Mouse (Mus musculus) hindbrain, embryonic 14.5 days (tissue): ENCODE results near the gene Ifitm5. TPM values are rescaled to one million over a fixed set of nuclear protein-coding genes. Genes with fewer than 3 reads are reported as not detected.

Source experiments
- ATAC-seq: fragments of 200-750 bp; cut with Nextera tagmentation; 2 replicates; pipeline ENCODE4 v1.8.0; 2017; ENCODE audit warnings: moderate number of reproducible peaks, mild to moderate bottlenecking, moderate TSS enrichment, moderate library complexity; ENCODE audit not compliant: low FRiP score
- DNase-seq: peaks from one replicate; pipeline ENCODE4 v3.0.0-alpha.2; 2015; ENCODE audit warnings: low spot score
- H3K27ac ChIP-seq: fragments of 300-500 bp; sonication (generic); 2 replicates; pipeline ENCODE4 v1.5.1; 2014; ENCODE audit warnings: mild to moderate bottlenecking, moderate library complexity
- H3K27me3 ChIP-seq: fragments of 300-500 bp; sonication (generic); 2 replicates; pipeline ENCODE4 v1.6.1; 2014; ENCODE audit warnings: mild to moderate bottlenecking, low read length, mixed read lengths; ENCODE audit not compliant: control insufficient read depth, insufficient read depth
- H3K36me3 ChIP-seq: fragments of 300-500 bp; sonication (generic); replicated peaks from 2 replicates; pipeline ENCODE4 v1.6.1; 2014; ENCODE audit not compliant: control insufficient read depth, insufficient read depth
- H3K4me1 ChIP-seq: fragments of 300-500 bp; sonication (generic); replicated peaks from 2 replicates; pipeline ENCODE4 v1.6.1; 2014; ENCODE audit warnings: antibody characterized with exemption, low read length, mixed read lengths; ENCODE audit not compliant: control insufficient read depth, insufficient read depth
- H3K4me2 ChIP-seq: fragments of 300-500 bp; sonication (generic); replicated peaks from 2 replicates; pipeline ENCODE4 v1.6.1; 2014; ENCODE audit warnings: mild to moderate bottlenecking, moderate library complexity
- H3K4me3 ChIP-seq: fragments of 300-500 bp; sonication (generic); replicated peaks from 2 replicates; pipeline ENCODE4 v1.5.1; 2014; ENCODE audit warnings: mild to moderate bottlenecking, low read length
- H3K9ac ChIP-seq: fragments of 300-500 bp; sonication (generic); 2 replicates; pipeline ENCODE4 v1.6.1; 2014
- H3K9me3 ChIP-seq: fragments of 300-500 bp; sonication (generic); 2 replicates; pipeline ENCODE4 v1.6.1; 2016; ENCODE audit warnings: low read length; ENCODE audit not compliant: control insufficient read depth
- WGBS: fragments of 180-500 bp; shearing (Covaris S2); extraction: QIAGEN DNeasy Blood & Tissue Kit; methylation state at CpG from one replicate; pipeline ENCODE4 v1.1.7; 2014; 5-methylcytosine and 5-hydroxymethylcytosine counted together
- polyA plus RNA-seq: library from polyadenylated mRNA; unstranded; fragments of >200 nt; fragmentation: Nextera tagmentation; extraction: Ambion mirVana; gene quantifications from 2 replicates; pipeline ENCODE4 v1.2.1, GENCODE M21; 2014

The Ifitm5 gene
- polyA plus RNA-seq, 1 experiment from 2014 or later = 0.55 TPM

- H3K9ac ChIP-seq = no peak overlapping the region
- ATAC-seq = no peak
- 0 out of 2 replicates have a peak, but pooled peaks cover 4% of the 10 kb centered on the region for H3K4me1 ChIP-seq
- no peak overlapping the region for H3K4me2 ChIP-seq
- no peaks in the 10 kb centered on the region for H3K36me3 ChIP-seq
- H3K27me3 ChIP-seq = no peaks in the 10 kb centered on the region
- no peaks in the 10 kb centered on the region for H3K9me3 ChIP-seq
- no peak overlapping the region for H3K4me3 ChIP-seq
- no peak for DNase-seq
- H3K27ac ChIP-seq = no peak overlapping the region
- 77% methylated on average over 5 of the region's 5 CpGs for WGBS
Observed at GRCm38 (mm10) chr7:140912846-140913482, 37.1 kb downstream of the Ifitm5 start.

- no peak overlapping the region for H3K9ac ChIP-seq
- H3K36me3 ChIP-seq = no peaks in the 10 kb centered on the region
- 74% methylated on average over 3 of the region's 3 CpGs for WGBS
- H3K4me3 ChIP-seq = no peak overlapping the region
- ATAC-seq (no peak), DNase-seq (no peak)
- no peaks in the 10 kb centered on the region for H3K27me3 ChIP-seq
- no peak overlapping the region for H3K27ac ChIP-seq
- no peak overlapping the region for H3K4me2 ChIP-seq
- 0 out of 2 replicates have a peak, but pooled peaks cover 4% of the 10 kb centered on the region for H3K4me1 ChIP-seq
- H3K9me3 ChIP-seq = no peaks in the 10 kb centered on the region
Observed at GRCm38 (mm10) chr7:140912293-140912692, 37.8 kb downstream of the Ifitm5 start.

GRCm38 (mm10) chr7:140908634-140909107, 41.4 kb downstream of the Ifitm5 start:
- peak; percentile 79 for DNase-seq

GRCm38 (mm10) chr7:140908181-140908580, 41.9 kb downstream of the Ifitm5 start:
- Histone ChIP-seq H3K9me3 (no peaks in the 10 kb centered on the region), H3K27ac (no peak overlapping the region), H3K4me2 (peak overlapping the region; percentile 70; the same call in 1 of the 2 replicates), H3K9ac (no peak overlapping the region), H3K4me3 (no peak overlapping the region), H3K27me3 (no peaks in the 10 kb centered on the region), H3K4me1 (0 out of 2 replicates have a peak, but pooled peaks cover 4% of the 10 kb centered on the region), H3K36me3 (no peaks in the 10 kb centered on the region)
- no peak for DNase-seq
- ATAC-seq = 0 out of 2 replicates have a peak, but pooled peaks have one; percentile 2
- WGBS = 50% methylated on average over 7 of the region's 7 CpGs

More at GRCm38 (mm10) chr7:140908634-140909107, 41.4 kb downstream of the Ifitm5 start:
- peak overlapping the region; percentile 25 for H3K4me3 ChIP-seq
- H3K4me1 ChIP-seq = 0 out of 2 replicates have a peak, but pooled peaks cover 4% of the 10 kb centered on the region
- no peaks in the 10 kb centered on the region for H3K36me3 ChIP-seq
- H3K9ac ChIP-seq = peak overlapping the region; percentile 5; the same call in 1 of the 2 replicates
- H3K4me2 ChIP-seq = peak overlapping the region; percentile 70
- under 1% methylated on average over 19 of the region's 19 CpGs for WGBS
- ATAC-seq = peak; percentile 57; the same call in 1 of the 2 replicates
- no peaks in the 10 kb centered on the region for H3K27me3 ChIP-seq
- no peak overlapping the region for H3K27ac ChIP-seq
- no peaks in the 10 kb centered on the region for H3K9me3 ChIP-seq

- DNase-seq (no peak), ATAC-seq (no peak)
- H3K27ac ChIP-seq = no peak overlapping the region
- no peaks in the 10 kb centered on the region for H3K27me3 ChIP-seq
- no peak overlapping the region for H3K4me2 ChIP-seq
- H3K4me3 ChIP-seq = no peak overlapping the region
- 0 out of 2 replicates have a peak, but pooled peaks cover 4% of the 10 kb centered on the region for H3K4me1 ChIP-seq
- 85% methylated on average over 7 of the region's 7 CpGs for WGBS
- no peaks in the 10 kb centered on the region for H3K36me3 ChIP-seq
- H3K9me3 ChIP-seq = no peaks in the 10 kb centered on the region
- no peak overlapping the region for H3K9ac ChIP-seq
Observed at GRCm38 (mm10) chr7:140907697-140908096, 42.4 kb downstream of the Ifitm5 start.

GRCm38 (mm10) chr7:140907131-140907530, 43.0 kb downstream of the Ifitm5 start:
- Histone ChIP-seq H3K4me3 (no peak overlapping the region), H3K4me2 (no peak overlapping the region), H3K27me3 (no peaks in the 10 kb centered on the region), H3K9me3 (no peaks in the 10 kb centered on the region), H3K27ac (no peak overlapping the region), H3K4me1 (0 out of 2 replicates have a peak, but pooled peaks cover 4% of the 10 kb centered on the region), H3K9ac (no peak overlapping the region), H3K36me3 (no peaks in the 10 kb centered on the region)
- WGBS = 87% methylated on average over 13 of the region's 13 CpGs
- ATAC-seq = no peak
- DNase-seq = no peak

GRCm38 (mm10) chr7:140905642-140906081, 44.4 kb downstream of the Ifitm5 start:
- no peak overlapping the region for H3K9ac ChIP-seq
- H3K4me2 ChIP-seq = no peak overlapping the region
- ATAC-seq = no peak
- no peak overlapping the region for H3K27ac ChIP-seq
- H3K4me3 ChIP-seq = no peak overlapping the region
- H3K36me3 ChIP-seq = no peaks in the 10 kb centered on the region
- no peaks in the 10 kb centered on the region for H3K27me3 ChIP-seq
- no peak for DNase-seq
- 0 out of 2 replicates have a peak, but pooled peaks cover 4% of the 10 kb centered on the region for H3K4me1 ChIP-seq
- 71% methylated on average over 2 of the region's 2 CpGs for WGBS
- H3K9me3 ChIP-seq = no peaks in the 10 kb centered on the region

GRCm38 (mm10) chr7:140903212-140903611, 46.9 kb downstream of the Ifitm5 start:
- ATAC-seq (peak; percentile 55; the same call in 1 of the 2 replicates), DNase-seq (peak; percentile 78)
- Histone ChIP-seq H3K36me3 (peaks cover 15% of the 10 kb centered on the region), H3K9ac (peak overlapping the region; percentile 25; the same call in 1 of the 2 replicates), H3K4me2 (no peak overlapping the region), H3K27me3 (no peaks in the 10 kb centered on the region), H3K9me3 (no peaks in the 10 kb centered on the region), H3K4me1 (no peaks in the 10 kb centered on the region), H3K4me3 (no peak overlapping the region), H3K27ac (no peak overlapping the region)
- 24% methylated on average over 13 of the region's 13 CpGs for WGBS

- H3K9ac ChIP-seq = no peak overlapping the region
- DNase-seq = no peak
Observed at GRCm38 (mm10) chr7:140902036-140902875, 47.8 kb downstream of the Ifitm5 start.

More at GRCm38 (mm10) chr7:140902036-140902875, 47.8 kb downstream of the Ifitm5 start:
- H3K9me3 ChIP-seq = no peaks in the 10 kb centered on the region
- H3K4me2 ChIP-seq = no peak overlapping the region
- ATAC-seq = no peak
- no peak overlapping the region for H3K27ac ChIP-seq
- WGBS = 81% methylated on average over 15 of the region's 15 CpGs
- H3K27me3 ChIP-seq = no peaks in the 10 kb centered on the region
- H3K4me3 ChIP-seq = no peak overlapping the region
- peaks cover 25% of the 10 kb centered on the region for H3K36me3 ChIP-seq
- H3K4me1 ChIP-seq = no peaks in the 10 kb centered on the region
